Mouse (Mus musculus): ENCODE results near the gene Glipr1l3.
A peak's percentile ranks its signal among the peaks of the same experiment; 100 is the strongest.
"Not testable (repeated sequence)": the region's sequence is repeated elsewhere in the genome, so short reads cannot be mapped to it uniquely, and the experiment has no call there.

Gene Glipr1l3

GRCm38 (mm10) chr10:112159882-112160560 is at the start of gene Glipr1l3:
Glipr1l3 (minus strand) TSS chr10:112160327.
- DNase-seq (ENCODE audit: low read depth, low spot score): peak; percentile 90

- peak; percentile 87 for DNase-seq (ENCODE audit: low read depth, low spot score)
Observed at GRCm38 (mm10) chr10:112203463-112203862, 43.3 kb upstream of the Glipr1l3 start.

GRCm38 (mm10) chr10:112193919-112194318 is 33.8 kb upstream of the Glipr1l3 start:
- DNase-seq (ENCODE audit: low read depth, low spot score): not testable (repeated sequence)

GRCm38 (mm10) chr10:112177027-112177426 is 16.9 kb upstream of the Glipr1l3 start:
- DNase-seq (ENCODE audit: low read depth, low spot score): not testable (repeated sequence)

- DNase-seq (ENCODE audit: low read depth, low spot score): peak; percentile 73
Observed at GRCm38 (mm10) chr10:112163168-112163766, 3.1 kb upstream of the Glipr1l3 start, which contains the start of gene Caps2. Caps2 (plus strand) TSS chr10:112163621.

GRCm38 (mm10) chr10:112139834-112140233 is 20.3 kb downstream of the Glipr1l3 start:
- DNase-seq (ENCODE audit: low read depth, low spot score): no peak

GRCm38 (mm10) chr10:112138871-112139430 is 21.2 kb downstream of the Glipr1l3 start:
- DNase-seq (ENCODE audit: low read depth, low spot score): peak; percentile 1

GRCm38 (mm10) chr10:112138050-112138870 is 21.9 kb downstream of the Glipr1l3 start:
- DNase-seq (ENCODE audit: low read depth, low spot score): peak; percentile 66

- no peak for DNase-seq (ENCODE audit: low read depth, low spot score)
Observed at GRCm38 (mm10) chr10:112132194-112132593, 27.9 kb downstream of the Glipr1l3 start.

GRCm38 (mm10) chr10:112127682-112128230 is 32.4 kb downstream of the Glipr1l3 start:
- not testable (repeated sequence) for DNase-seq (ENCODE audit: low read depth, low spot score)

- DNase-seq (ENCODE audit: low read depth, low spot score): not testable (repeated sequence)
Observed at GRCm38 (mm10) chr10:112125090-112125489, 35.0 kb downstream of the Glipr1l3 start.

GRCm38 (mm10) chr10:112110401-112110800 is 49.7 kb downstream of the Glipr1l3 start:
- DNase-seq (ENCODE audit: low read depth, low spot score): no peak

- DNase-seq (ENCODE audit: low read depth, low spot score): peak; percentile 60
Observed at GRCm38 (mm10) chr10:112105785-112106184, 54.3 kb downstream of the Glipr1l3 start.

All from 3T3-L1 (cell line).